Mouse (Mus musculus) embryo, embryonic 11 days (tissue): ENCODE measurements at regions not wholly inside any gene's neighbourhood (a gene's known extent, or its start where the extent isn't known, plus 50 kb on each side); places are given as distances from the start of the nearest gene placed in this dataset.

Source experiments
- DNase-seq: peaks from one replicate; pipeline ENCODE4 v3.0.0-alpha.2; 2015

DNA sequence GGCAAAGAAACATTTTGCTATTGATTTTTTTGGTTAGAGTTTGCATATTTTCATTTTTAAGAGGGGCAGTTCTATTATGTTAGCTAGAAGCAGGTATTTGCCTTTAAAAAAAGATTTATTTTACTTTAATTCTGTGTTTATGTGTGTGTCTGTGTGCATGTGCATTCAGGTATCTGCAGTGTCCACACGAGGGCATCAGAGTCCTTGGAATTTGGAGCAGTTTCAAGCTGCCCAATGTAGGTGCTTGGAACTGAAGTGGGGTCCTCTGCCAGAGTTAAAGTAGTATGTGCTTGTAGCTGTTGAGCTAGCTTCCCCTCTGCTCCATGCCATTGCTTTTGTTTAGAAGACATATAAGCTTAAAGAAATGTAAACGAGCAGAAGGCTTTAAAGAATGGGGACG, 89.1 kb downstream of the 9330182O14Rik start:
- no peak for DNase-seq

GRCm38 (mm10) chr15:40241764-40242163, 107.6 kb downstream of the 9330182O14Rik start:
- no peak for DNase-seq

DNA sequence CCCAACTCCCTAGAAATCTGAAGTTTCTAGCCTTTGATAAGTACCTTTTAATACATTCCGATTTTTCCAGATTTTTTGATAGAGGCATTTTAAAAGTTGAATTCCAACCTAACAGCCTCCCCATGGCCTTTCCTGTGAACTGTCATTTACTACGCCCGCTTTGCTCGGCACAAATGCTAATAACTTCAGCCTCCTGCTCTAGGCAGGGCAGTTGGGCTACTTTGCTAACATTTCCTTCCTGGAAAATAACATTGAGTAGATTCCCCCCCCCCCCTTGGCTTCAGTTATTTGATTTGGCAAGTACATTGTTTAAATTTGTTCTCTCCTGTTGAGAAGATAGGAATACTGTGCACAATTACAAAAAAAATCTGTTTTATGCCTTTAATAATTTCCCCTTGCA, 114.8 kb downstream of the 9330182O14Rik start:
- DNase-seq, result no peak

DNA sequence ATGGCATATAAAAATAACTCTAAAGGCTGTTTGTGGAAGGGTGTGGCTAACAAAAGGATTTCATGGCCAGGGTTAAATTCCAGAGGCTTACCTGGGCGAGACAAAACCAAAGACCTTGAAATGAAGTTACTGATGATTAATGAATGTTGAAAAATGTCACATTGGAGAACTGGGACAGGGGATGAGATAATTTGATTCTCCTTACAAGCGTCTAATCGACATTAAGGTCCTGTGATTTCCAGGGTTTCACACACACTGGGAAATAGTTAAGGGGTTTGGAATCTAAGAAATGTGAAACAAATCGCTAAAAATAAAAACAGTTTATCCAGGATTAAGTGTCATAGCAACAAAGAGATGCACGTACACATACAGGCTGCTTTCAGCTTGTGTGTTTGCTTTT, 125.3 kb downstream of the 9330182O14Rik start:
- no peak for DNase-seq

DNA sequence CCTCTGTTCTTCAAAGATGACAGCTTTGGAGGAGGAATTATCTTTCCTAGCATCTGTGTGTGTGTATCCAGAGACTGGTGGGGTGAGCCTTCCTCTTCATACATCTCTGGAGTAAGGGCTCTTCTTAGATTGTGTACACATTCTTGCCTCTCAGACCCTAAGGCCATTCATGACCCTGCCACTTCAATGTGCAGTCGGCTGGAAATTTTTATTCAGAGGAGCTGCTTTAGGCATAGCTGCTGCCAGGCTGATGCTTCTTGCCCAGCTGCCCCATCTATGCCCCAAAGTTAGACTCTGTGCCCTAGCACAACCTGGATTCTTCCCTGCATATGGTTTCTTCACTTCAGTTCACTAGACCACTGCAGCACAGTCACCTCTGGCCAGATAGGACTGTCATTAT, 144.9 kb downstream of the 9330182O14Rik start:
- no peak for DNase-seq

DNA sequence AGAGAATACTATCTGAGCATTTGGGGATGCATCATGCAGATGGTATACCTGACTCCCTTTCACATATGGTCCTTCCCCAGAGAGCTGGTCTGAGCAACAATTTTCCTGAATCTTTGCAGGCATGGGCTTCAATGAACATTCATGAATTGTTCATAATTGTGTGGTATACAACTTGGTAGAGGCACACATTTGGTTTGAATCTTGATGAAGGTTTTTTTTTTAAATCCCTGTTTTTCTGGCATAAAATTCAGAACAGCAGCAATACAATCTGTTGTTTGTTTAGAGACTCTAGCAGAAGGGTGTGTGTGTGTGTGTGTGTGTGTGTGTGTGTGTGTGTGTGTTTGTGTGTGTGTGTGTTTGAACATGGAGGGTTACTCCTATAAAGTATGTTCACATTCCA, 146.4 kb downstream of the 9330182O14Rik start:
- no peak for DNase-seq

DNA sequence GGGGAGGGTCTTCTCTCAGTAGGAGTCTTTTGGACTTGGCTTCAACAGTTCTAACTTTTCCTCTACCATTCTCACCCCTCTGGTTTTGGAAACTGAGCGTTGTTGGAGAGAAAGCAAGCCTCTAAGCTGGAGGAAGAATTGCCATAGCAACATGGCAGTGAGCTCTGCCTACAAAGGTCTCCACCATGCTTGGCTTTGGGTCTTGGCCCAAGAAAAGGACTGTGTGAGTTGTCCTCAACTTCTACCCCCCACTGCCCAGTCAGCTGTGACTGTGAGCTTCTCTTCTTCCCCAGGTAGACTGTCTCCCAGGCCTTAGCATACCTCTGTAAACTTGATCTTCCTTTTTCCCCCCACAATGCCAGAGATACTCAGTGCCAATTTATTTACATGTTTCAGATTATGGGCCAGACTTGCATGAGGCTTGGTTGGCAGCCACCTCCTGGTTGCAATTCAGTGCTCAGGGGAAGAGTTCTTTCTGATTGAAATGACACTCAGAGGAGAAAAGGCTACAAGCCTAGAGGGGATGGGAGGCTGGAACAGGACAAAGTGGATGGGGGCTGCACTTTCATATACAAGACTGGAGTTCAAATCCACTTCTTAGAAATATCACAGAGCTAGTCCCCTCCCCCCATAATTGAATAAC, 147.0 kb downstream of the 9330182O14Rik start:
- no peak for DNase-seq

GRCm38 (mm10) chr15:40291602-40292001, 157.4 kb downstream of the 9330182O14Rik start:
- no peak for DNase-seq

- no peak for DNase-seq
Measured at GRCm38 (mm10) chr15:40312226-40312625, 178.1 kb downstream of the 9330182O14Rik start.

GRCm38 (mm10) chr15:40339746-40340145, 205.6 kb downstream of the 9330182O14Rik start:
- DNase-seq, result no peak

DNA sequence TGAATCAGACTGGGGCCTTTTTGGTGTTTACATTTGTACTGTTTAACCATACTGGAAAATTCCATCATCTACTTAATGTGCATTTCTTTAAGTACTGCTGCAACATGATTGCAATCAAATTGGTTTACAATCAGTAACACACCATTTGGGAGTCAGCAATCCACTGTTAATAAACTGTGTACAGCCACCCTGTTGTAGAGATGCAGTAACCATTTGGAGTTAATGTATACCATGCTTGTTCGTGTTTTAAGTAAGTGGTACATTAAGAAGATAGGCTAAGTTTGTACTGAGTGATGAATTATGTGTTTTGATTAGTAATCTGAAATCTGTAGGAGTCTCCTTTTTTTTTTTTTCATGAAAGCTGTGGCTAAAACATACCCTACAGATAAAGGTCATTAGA, 206.1 kb downstream of the 9330182O14Rik start:
- no peak for DNase-seq

- DNase-seq, result peak; percentile 28
Measured at GRCm38 (mm10) chr15:40351473-40351872, 217.3 kb downstream of the 9330182O14Rik start.

- DNase-seq, result no peak
Measured at GRCm38 (mm10) chr15:40354802-40355487, 220.8 kb downstream of the 9330182O14Rik start.

GRCm38 (mm10) chr15:40356096-40356495, 221.9 kb downstream of the 9330182O14Rik start:
- no peak for DNase-seq

GRCm38 (mm10) chr15:40358341-40358740, 224.2 kb downstream of the 9330182O14Rik start:
- no peak for DNase-seq

- DNase-seq, result no peak
Measured at GRCm38 (mm10) chr15:40361849-40362533, 227.8 kb downstream of the 9330182O14Rik start.

DNA sequence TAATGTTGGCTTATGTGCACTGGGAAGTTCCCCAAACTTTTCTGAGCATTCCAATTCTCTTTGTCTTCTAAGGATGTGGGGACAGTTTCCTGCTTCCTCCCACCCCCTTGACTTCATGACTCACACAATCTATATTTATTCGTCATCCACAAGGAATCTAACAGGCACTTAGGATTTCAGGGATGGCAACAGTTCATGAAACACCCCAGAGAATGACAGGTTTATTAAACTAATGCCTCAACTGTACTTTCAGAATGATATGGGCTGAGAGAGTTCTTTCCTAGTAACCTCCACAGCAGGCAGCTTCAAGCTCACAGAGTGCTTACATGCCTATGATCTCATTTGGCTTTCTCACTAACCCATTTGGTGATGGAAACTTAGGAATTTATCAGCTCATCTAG, 230.1 kb downstream of the 9330182O14Rik start:
- DNase-seq, result no peak

DNA sequence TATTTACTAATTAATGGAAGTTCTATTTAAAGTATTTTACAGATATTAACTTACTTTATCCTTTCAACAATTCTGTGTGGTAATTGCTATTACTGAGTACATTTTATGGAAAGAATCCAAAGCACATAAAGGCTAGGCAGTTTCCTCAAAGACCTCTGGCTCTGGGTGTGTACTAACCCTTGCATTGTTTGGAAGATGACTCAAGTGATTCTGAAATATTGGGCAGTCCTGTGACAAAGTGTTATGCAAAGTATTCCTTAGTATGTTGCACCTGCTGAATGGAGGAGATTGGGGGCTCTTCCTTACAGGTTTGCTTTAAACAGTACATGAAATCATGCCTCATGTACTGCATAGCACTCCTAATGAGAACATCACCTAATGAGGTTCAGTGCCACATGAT, 231.4 kb downstream of the 9330182O14Rik start:
- no peak for DNase-seq

- no peak for DNase-seq
Measured at GRCm38 (mm10) chr15:40367026-40367425, 232.9 kb downstream of the 9330182O14Rik start.

- no peak for DNase-seq
Measured at GRCm38 (mm10) chr15:40368746-40369145, 234.6 kb downstream of the 9330182O14Rik start.

DNA sequence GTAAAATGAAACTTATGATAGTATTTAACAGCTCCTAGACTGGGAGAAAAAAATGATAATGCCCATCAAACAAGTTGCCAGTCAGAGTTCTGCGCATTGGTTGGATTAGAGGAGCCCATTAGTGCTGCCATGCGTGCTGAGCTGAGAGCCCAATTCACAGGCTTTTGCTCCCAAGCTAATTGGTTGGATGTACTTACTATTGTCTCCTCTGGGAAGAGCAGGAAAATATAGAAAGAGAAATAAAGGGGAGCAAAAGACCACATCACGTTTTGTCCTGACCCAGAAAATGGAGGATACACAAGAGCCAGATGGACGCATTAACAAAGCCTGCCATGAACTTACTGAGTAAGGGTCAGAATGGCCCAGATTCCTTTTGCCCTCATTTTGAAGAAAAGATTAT, 237.3 kb downstream of the 9330182O14Rik start:
- no peak for DNase-seq

DNA sequence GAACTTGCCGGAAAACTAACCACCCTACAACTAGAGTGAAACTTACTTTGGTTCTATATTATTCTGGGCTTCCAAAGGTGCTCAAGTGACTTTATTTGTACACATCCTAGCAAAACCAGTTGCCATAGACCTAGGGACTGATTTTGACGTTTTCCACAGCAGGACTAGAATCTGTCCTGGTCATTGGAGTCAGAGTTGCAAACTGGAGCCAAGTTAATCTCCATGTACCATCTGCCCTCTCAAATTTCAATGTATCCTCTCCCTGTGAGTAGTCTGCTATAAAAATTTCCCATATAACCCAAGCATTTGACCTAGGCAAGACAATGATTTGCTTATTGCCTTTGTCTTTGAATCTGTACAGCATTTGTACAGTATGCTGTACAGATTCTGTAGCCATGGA, 252.4 kb downstream of the 9330182O14Rik start:
- no peak for DNase-seq

DNA sequence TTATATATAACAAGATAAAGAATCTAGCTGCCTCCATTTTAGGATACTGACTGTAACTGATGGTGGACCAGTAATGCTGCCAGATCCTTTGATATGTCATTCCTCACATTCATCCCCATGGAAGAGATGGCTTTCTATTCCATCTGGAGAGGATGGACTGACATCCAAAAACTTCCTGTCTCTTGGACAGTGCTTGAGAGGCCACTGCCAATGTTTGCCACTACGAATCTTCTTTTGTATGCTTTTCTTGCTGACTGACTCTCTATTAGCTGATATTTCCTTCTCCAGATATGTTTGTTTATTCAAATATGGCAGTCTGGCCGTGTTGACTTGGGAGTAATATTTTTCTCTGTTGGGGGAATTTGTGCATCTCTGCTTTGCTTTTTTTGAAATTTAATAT, 253.6 kb downstream of the 9330182O14Rik start:
- DNase-seq, result no peak

DNA sequence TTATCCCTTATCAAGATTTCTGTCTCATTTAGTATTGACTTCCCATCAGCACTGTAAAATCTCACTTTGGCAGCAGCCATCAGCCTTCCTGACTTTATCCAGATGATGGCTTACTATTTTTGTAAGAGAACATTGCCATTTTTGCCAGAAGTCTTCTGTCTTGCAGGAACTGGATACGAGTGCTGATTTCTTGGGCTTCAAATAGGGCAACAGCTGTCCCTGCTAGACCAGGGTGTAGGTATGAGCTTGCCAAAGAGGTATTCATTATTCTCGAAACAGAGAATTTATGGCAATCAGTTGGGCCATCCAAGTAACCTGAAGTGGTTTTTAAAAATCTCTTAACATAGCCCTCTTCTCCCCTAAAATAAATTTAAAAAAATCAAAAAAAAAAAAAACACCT, 254.6 kb downstream of the 9330182O14Rik start:
- DNase-seq, result no peak
